Mouse (Mus musculus) stomach, postnatal 0 days (tissue): ENCODE results near the gene Pf4.

ENCODE experiments used
- CTCF ChIP-seq: IDR thresholded peaks from 2 replicates; pipeline ENCODE4 v1.5.1; 2016; ENCODE audit warnings: antibody characterized with exemption, low read depth, mild to moderate bottlenecking, moderate library complexity
- EP300 ChIP-seq: optimal IDR thresholded peaks from 2 replicates; pipeline ENCODE3; 2016; ENCODE audit warnings: antibody characterized with exemption

DNA sequence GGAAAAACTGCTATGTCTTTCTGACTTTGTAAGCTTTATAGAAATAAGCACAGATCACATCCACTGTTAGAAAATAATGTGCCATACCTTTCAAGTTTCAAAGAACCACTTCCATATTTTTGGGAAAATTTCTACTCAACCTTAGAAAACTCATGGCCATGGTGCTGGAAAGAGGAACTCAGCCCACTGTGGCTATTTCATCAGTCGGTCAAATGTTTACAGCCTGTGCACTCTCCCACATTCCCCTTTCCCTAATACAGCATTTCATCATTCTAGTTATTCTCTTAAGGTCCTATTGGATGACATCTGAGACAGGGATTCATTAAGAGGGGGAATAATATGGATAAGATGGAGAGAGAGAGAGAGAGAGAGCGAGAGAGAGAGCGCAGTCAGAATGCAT, 11.5 kb downstream of the Pf4 start:
- TF ChIP-seq CTCF, result no peak
- TF ChIP-seq EP300, result no peak
